Mouse (Mus musculus) mature B cell (primary cell): ENCODE results near the gene Hspe1.

Experiments
- in situ Hi-C: fragments of 300-500 bp; cut with MboI; formaldehyde crosslinking; loops from 2 replicates; pipeline ENCODE4 v1.14.3; 2019

Gene Hspe1

DNA sequence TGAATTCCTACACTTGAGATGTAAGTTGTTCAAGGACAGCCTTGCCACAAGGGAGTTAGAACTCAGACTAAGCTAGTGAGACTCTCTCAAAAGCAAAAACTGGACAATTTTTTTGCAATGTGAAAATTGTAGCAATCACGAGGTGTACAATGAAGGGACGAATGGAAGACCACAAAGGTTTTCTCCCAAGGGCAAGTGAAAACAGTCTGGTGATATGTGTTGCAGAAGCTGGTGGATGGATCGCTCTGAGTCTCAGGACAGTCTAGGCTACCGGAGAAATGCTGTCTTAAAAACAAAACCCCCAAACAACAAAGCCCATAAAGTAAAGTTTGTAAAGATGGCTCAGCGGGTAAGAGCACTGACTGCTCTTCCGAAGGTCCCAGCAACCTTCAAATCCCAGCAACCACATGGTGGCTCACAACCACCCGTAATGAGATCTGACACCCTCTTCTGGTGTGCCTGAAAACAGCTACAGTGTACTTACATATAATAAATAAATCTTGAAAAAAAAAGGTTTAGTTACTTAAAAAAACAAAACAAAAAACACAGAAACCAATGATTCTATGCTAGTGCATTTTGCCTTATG is 2.1 kb upstream of the Hspe1 start:
- in situ Hi-C loops, result loop anchor here (5.0 kb wide), 1 partner anchor 36 kb away; no protein-coding TSS in a partner anchor

DNA sequence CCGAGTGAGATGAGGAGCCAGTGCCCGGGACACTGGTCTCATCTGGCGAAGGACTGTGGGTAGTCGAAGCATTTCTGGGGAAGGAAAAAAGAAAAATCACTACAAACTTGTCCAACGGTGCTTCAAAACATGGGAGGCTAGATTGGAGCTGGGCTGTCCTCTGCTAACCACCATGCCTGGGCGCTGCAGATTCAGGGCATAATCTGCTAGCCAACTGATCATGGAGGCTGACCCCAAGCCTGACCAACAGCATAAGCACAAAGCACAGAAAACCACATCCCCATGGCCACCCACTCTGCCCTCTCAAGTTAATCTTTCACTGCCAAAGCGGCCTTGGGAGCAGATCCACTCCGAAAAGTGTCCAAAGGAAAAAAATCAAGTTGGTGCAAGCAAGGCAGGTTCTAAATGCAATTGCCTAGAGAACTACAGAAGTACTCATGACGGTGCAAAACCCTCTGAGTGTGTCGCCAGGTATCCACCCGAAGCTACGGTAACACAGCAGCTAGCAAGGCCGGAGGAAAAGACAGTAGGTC is 998 bp upstream of the Hspe1 start:
- in situ Hi-C loops, result loop anchor here (5.0 kb wide), 1 partner anchor 35 kb away; no protein-coding TSS in a partner anchor

DNA sequence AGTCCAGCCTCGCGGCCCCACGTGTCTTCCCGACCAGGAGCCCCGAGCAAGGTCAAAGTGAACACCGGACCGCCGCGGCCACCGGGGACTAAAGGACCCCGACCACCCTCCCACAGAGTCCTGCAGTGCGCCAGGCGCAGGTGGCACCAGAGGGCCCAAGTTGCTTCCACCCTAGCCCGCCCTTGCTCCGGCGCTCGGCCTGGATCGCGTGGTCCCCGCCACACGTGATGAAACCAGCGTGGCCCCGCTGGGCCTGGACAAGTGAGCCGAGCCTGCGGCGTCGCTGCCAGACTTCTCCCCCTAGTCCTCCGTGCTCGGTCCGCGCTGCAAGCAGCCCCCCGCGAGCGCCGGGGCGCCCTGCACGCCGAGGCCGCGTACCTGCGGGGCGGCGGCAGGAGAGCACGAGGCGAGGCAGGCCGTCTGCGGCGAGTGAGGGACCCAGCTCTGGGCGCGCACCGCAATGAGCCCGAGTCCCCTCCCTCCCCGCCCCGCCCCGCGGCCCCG is 479 bp upstream of the Hspe1 start:
- in situ Hi-C loops, result loop anchor here (5.0 kb wide), 1 partner anchor 35 kb away; no protein-coding TSS in a partner anchor

DNA sequence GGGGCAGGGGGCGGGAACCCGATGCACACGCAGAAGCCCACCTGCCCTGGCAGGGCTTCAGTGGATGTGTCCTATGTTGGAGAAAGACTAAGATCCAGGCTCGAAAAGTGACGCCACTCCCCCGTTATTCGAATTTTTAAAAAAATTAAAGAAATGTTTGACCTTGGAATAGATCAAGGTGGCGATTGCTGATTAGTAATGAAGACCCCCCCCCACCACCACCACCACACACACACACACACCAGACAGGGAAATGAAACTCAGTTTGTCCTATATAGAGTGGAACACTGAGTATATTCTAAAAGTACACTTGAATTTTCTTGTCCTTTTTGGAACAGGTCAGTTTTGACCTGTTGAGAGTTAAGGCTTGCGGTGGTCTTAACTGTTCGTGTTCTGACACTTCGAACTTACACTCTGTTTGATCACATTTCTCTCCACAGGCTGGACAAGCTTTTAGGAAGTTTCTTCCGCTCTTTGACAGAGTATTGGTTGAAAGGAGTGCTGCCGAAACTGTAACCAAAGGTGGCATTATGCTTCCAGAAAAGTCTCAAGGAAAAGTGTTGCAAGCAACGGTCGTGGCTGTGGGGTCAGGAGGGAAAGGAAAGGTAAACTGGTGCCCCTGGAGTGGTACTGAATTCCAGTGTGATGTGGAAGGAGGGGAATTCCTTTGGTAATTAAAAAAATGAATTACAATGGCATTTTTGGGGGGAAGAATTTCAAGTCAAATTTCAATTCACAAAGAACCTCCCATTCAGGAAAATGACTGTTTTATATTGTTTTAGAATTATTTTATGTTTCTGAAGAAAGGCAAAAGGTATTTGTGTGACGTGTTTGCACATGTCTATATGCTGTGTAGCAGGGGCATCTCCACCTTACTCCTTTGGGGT is 922 bp downstream of the Hspe1 start:
- in situ Hi-C loops, result loop anchor here (5.0 kb wide), 1 partner anchor 33 kb away; no protein-coding TSS in a partner anchor

DNA sequence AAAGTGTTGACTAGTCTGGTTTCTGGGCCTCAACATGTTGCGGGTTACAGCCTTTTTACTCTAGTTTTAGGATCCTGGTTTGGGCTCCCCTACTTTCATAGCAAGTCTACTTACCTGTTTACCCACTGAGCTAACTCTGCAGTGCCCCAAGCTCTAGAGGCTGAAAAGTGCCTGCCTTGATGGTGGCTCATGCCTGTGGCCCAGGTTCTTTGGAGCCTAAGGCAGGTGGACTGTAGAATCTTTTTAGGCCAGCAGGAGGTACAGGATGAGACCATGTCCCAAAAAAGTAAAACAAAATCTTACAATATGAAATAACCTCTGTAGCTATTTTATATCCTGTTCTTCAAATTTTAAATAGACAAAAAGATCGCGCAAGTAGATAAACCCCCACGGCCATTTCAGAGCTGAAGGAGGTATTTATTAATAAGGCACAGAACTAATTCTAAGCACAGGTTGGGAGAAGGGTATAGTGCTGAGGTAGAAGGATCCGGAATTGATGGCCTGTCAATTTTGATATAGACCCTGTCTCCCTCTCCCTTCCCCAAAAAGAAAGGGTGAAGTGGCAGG is 1.6 kb downstream of the Hspe1 start:
- in situ Hi-C loops, result loop anchor here (5.0 kb wide), 1 partner anchor 33 kb away; no protein-coding TSS in a partner anchor

DNA sequence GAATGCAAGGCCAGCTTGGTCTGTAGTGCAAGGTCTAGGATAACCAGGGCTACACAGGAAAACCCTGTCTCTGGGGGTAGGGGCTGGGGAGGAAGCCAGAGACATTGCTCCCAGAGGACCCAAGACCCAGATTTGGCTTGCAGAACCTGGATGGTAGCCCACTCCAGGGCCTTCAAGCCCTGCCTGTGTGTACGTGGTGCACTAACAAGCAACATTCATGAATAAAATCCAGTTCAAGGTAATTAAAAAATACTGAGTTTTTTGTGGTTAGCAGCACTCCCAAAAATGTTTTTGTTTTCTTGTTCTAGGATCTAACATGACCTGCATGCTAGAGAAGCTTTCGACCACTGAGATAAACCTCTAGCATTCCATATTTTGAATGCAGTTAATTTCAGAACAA is 4.1 kb downstream of the Hspe1 start:
- in situ Hi-C loops, result no loop called here

DNA sequence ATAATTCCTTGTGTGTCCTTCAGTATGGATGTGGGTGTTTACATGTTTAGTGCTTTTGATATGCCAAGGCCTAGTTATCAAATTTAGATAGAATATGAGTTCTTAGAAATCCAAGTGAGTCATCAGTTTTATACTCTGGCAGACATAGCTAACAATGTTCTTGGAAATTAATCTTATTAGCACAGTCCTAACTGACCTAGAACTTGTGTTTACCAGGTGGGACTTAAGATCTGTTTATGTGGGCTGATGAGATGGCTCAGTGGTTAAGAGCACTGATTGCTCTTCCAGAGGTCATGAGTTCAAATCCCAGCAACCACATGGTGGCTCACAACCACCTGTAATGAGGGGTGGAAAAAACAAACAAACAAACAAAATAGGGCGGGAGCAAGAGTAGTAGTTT is 4.5 kb downstream of the Hspe1 start:
- in situ Hi-C loops, result no loop called here

DNA sequence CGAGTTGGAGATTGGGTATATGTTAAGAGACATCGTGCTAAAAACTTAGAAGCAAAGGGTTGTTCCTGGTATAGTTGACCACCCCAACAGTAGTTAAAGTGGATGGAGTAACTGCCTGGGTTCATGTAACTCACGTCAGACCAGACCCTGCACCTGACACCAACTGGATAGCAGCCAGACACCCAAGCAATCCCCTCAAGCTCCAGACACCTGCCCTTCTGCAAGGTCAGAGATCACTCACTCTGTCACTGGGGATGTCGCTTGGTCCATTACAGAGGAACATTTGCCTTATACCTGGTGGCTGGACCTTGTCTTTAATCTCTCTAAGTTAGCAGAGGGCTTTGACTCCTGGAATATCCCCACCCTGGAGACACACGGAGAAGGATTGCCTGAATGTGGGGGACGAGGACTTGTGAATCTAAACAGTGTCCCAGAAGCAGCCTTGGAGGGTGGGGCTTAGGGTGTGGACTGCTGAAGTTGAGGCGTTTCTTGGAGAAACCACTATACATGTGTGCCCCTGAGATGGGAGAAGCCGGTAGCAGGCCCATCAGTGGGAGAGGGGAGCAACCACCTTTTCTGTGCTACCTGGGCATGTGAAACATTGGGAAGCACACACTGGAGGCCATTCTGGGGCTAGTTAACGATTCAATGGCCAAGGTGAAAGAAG is 19.1 kb downstream of the Hspe1 start:
- in situ Hi-C loops, result no loop called here

DNA sequence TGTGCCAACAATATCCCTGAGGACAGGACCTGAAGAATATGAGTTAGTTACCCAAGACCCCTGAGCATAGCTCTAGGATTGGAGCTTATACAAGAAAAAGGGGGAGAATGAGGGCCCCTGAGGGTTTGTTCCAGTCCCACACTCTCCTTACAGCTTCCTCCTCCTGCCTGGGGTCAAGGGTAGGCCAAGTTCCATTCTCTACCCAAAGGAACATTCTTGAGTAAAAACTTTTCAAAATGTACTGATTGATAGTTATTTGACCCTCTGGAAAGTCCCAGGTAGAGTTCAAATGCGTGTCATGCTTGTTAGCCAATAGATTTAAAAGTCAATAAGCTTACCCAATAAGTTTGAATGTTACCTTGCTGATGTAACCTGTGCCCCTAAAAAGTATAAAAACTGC is 19.7 kb downstream of the Hspe1 start:
- in situ Hi-C loops, result no loop called here

DNA sequence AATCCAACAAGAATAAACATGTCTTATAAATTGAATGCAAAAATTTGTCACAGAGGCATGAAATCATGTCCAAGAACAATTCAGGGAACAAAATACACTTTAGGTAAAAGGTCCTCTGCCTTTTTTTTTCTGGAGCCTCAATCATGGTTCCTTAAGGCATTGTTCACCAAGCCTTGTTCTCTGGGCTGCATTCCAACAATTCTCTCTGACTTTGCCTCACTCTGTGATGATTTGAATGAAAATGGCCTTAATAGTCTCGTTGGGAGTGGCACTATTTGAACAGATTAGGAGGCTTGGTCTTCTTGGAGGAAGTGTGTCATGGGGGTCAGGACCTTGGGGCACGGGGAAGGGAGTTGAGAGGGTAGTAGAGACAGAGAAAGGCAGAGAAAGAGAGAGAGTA is 20.5 kb downstream of the Hspe1 start:
- in situ Hi-C loops, result no loop called here

DNA sequence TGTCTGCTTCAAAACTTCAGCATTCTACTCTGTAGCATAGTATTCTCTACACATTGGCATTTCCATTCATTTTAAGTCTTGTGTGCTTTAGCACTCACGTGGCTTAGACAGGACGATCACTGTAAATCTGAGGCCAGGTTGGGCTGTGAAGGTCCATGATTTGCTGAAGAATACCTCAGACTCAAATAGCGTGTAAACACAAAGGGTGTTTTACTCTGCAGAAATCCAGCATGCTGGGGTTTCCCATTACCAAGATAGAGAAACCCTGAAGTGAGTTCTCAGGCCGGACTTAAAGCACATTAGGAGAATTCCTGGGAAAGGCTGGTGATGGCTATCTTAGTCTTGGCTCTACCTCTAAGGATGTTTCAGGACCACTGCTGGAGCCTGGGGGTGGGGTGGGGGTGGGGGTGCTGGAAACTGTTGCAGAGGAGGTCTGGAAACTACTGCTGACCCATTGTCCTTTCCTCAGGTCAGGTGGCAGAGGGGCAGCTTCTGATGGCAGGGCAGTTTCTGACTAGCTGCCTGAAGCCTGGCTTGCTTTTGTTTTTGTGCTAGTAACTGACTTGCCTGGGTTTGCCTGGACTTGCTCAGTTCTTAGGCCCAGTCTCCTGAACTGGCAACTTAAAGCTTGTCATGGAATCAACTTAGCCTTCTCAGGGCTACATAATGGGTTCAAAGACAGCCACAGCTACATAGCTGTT is 21.3 kb downstream of the Hspe1 start:
- in situ Hi-C loops, result no loop called here

DNA sequence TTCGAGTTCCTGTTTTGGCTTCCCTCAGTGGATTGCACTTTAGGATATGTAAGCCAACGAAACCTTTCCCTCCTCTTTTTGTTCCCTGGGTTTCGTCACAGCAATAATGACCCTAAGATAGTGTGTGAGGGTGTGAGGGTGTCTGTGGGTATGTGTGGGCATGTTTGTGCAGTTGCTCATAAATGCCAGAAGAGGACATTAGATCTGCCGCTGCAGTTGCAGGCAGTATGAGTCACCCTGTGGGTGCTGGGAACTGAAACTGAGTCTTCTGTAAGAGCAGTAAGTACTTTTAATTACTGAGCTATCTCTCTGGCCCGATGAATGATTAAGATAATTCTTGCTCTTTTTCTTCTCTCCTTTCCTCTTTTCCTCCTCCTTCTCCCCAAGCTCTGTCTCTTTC is 35.1 kb downstream of the Hspe1 start:
- in situ Hi-C loops, result loop anchor here (5.0 kb wide), 1 partner anchor 36 kb away; the partner anchor contains the start of genes Hspd1 and Hspe1

DNA sequence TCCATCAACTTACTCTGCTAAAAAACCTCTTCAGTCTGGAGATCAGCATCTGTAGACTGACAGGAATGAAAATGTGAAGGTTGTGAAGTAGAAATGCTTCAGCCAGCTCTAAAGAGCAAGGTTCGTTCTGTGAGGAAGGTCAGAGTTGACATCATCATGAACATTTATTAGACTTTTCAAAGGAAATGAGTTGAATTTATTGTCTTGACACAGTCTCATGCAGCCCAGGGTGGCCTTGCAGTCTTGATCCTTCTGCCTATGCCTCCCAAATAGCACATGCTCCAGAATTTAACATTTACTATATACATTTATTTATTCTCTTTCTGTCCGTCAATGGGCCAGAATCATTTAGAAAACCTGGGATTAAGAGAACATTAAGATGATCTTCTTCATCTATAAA is 35.6 kb downstream of the Hspe1 start:
- in situ Hi-C loops, result loop anchor here (5.0 kb wide), 1 partner anchor 36 kb away; the partner anchor contains the start of genes Hspd1 and Hspe1

DNA sequence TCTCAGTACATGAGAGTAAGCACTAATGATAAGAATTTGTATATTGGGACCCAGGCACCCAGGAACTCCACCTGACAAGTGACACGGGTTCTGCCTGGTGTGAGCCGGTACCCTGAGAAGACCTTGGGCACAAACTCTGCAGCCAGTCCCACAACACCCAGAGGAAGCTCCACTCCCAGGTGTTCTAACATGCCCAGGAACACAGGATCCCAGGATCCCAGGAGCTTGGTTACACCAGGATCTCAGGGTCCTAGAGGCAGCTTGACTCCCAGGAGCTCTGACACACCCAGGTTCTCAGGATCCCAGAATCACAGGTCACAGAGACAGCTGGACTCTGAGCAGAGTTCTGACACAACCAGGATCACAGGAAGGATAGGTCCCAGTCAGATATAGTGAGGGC is 36.2 kb downstream of the Hspe1 start:
- in situ Hi-C loops, result loop anchor here (5.0 kb wide), 1 partner anchor 37 kb away; the partner anchor contains the start of genes Hspd1 and Hspe1

DNA sequence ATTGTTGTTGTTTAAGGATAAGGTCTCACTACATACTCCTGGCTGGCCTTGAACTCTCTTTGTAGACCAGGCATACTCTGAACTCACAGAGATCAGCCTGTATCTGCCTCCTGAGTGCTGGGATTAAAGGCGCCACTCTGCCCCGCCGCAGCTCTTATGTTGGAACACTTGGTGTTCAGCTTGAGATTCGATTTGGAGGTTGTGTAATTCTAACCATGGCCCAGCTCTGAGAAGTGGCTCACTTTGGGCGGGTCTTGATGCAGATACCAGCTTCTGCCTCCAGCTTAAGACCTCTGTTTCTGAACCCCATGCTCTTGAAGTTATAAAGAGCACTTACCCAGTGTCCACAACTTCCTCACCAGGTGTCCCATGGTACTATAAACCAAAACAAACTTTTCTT is 41.8 kb downstream of the Hspe1 start:
- in situ Hi-C loops, result no loop called here

DNA sequence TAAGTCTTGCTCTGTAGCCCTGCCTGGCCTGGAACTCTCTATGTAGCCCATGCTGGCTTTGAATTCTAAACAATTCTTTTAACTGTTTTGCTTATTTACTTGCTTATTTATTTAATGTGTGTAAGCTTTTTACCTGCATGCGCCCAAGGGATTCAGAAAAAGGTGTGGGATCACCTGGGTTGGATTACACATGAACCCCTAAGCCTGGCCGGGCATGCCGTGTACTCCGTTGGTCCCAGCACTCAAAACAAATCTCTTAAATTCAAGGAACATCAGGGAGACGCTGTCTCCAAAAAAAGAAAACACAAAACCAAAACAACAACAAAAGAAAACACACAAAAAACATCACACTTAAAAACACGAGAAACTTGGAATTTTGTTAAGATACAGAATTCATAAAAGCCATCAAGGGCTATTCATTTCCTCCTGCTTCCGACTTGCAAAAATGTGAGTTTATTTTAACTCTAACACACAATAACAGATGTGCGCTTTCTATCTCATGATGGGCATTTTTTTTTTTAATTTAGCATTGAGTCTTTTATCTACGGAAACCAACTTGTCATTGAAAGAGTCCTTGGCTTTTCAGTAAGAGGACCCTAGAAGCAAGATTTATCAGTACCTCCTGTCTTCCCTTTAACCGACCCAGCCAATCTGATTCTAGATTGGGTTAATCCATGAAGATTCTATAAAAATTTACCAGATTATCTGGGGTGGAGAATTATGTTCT is 42.4 kb downstream of the Hspe1 start:
- in situ Hi-C loops, result no loop called here

DNA sequence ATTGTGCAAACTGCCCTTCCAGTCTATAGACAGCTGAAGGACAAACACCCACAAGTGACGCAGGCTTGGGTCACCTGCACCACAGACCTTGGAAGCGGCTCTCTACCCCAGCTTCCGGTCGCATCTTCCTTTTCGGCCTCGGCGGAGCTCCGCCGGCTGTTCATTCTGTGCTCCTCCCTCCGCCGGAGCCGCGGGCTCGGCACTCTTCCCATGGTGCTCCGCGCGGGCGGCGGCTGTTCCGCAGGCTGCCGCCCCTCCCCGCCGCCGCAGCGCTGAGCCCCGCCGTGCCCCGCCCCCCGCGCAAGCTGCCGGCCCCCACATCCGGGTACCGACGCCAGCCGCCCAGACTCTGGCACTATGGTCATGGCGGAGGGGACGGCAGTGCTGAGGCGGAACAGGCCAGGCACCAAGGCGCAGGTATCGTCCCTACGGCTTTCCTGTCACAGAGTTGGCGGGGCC is 43.0 kb downstream of the Hspe1 start, which contains the start of gene Mob4:
Mob4 (plus strand) TSS at position 289 of the 459 bp plus-strand sequence.
- in situ Hi-C loops, result no loop called here

DNA sequence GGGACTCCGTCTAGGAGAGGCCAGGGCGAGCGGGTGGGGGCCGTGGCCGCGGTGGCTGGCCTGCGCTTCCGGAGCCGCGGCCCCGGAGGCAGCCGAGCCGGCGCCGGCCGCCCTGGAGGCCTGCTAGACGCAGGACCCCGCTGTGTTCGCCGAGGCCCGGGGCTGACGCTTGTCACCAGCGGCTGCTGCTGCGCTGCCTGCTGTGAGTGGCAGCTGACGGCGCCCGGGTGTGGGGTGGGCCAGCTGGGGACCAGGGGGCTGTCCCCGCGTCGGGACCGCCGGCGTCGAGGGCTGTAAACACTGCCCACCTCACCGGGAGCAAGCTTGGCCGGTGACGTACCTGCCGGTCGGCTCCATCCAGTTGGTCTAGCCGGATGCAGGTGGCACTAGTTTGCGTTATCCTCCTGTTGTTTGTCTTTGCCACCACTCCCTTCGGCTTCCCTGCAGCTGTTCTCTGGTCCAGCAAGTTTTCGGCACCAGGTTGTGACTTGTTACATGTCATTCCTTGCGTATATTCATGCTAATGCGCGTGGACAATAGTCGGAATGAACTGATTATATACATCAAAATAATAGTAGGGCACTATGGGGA is 43.6 kb downstream of the Hspe1 start:
- in situ Hi-C loops, result no loop called here

DNA sequence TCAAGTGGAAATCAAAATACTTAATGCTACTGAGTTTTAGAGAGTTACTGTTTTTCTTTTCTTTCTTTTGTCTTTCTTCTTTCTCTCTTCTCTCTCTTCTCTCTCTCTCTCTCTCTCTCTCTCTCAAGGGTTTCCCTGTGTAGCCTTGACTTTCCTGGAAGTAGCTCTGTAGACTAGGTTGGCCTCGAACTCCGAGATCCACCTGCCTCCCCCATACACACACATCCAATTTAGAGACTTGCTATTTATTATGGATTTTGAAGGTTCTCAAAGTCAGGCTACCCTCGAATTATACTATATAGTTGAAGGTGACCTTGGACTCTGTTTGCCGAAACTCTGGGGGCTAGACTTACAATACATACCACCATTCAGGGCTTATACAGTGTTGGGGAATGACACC is 44.4 kb downstream of the Hspe1 start:
- in situ Hi-C loops, result no loop called here

DNA sequence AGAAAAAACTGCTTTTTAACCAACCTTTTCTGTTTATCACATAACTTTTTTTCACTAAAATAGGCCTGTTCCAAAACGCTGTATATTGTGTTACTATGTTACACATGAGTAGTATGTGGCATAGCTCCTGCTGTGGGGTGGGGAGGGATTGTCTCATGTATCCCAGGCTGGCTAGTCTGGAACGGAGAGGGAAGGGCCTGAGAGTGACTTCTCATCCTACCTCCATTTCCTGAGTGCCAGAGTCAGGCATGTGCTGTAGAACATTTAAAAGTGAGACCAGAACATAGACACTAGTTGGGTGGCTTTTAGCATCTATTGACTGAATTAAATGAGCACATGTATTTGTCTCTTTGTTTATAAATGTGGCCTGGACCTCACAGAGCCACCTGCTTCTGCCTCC is 45.2 kb downstream of the Hspe1 start:
- in situ Hi-C loops, result no loop called here
